Mouse (Mus musculus): ENCODE measurements around the gene Galntl6.

GRCm38 (mm10) chr8:58912840-58913639 is 600 bp upstream of the Galntl6 start:
- TF ChIP-seq POLR2A (IDR thresholded peaks at IDR 0.05; ENCODE audit: insufficient read length, low read depth) (no peak), TCF12 (IDR thresholded peaks at IDR 0.05; ENCODE audit: insufficient read depth, poor library complexity, severe bottlenecking) (no peak), MYOD1 (IDR thresholded peaks at IDR 0.05; ENCODE audit: control insufficient read depth in 1 of 3, insufficient read length in 2 of 3, low read depth in 2 of 3) (no peak), POLR2AphosphoS2 (IDR thresholded peaks at IDR 0.05; ENCODE audit: insufficient read length, low read depth) (no peak), USF1 (IDR thresholded peaks at IDR 0.05; ENCODE audit: low read depth) (no peak), MAX (IDR thresholded peaks at IDR 0.05; ENCODE audit: low read depth) (no peak), MYOG (IDR thresholded peaks at IDR 0.05; ENCODE audit: control insufficient read depth in 1 of 3, insufficient read depth in 1 of 3, insufficient read length in 2 of 3, low read depth in 2 of 3) (no peak), CEBPB (IDR thresholded peaks at IDR 0.05; ENCODE audit: insufficient read depth, poor library complexity, severe bottlenecking) (no peak), TCF3 (IDR thresholded peaks at IDR 0.05; ENCODE audit: insufficient read length, low read depth) (no peak), E2F4 (IDR thresholded peaks at IDR 0.05; ENCODE audit: insufficient read depth) (no peak), REST (IDR thresholded peaks at IDR 0.05; ENCODE audit: insufficient read depth, insufficient read length) (no peak)

Data from myocyte (in vitro differentiated cells).